Mouse (Mus musculus) cerebellum, adult 2 months (tissue): Measurements from ENCODE around the gene Fut11. TPM values are rescaled to one million over a fixed set of nuclear protein-coding genes. Genes with fewer than 3 reads are reported as not detected.
A peak's percentile ranks its signal among the peaks of the same experiment; 100 is the strongest.

ENCODE experiments used
- DNase-seq, 2 experiments: peaks; one replicate each; pipeline ENCODE4 v3.0.0; 2021
- H3K27ac ChIP-seq: fragments of 200-500 bp; 2 replicates; pipeline ENCODE4 v1.5.1; 2012; ENCODE audit warnings: low read length, control low read depth, inconsistent platforms; ENCODE audit not compliant: insufficient read depth
- H3K27me3 ChIP-seq: fragments of 200-500 bp; 2 replicates; pipeline ENCODE4 v1.6.1; 2012; ENCODE audit warnings: inconsistent platforms, mild to moderate bottlenecking, low read length, moderate library complexity; ENCODE audit not compliant: control insufficient read depth, insufficient read depth
- H3K4me1 ChIP-seq: fragments of 200-500 bp; 2 replicates; pipeline ENCODE4 v1.6.1; 2011; ENCODE audit warnings: low read length; ENCODE audit not compliant: control insufficient read depth, insufficient read depth
- H3K4me3 ChIP-seq: fragments of 200-500 bp; replicated peaks from 2 replicates; pipeline ENCODE3; 2011; ENCODE audit warnings: mild to moderate bottlenecking, low read depth, low read length, control low read depth; ENCODE audit not compliant: insufficient read depth
- CTCF ChIP-seq: fragments of 200-500 bp; IDR thresholded peaks from 2 replicates; pipeline ENCODE4 v1.5.1; 2011; ENCODE audit warnings: low read depth, mild to moderate bottlenecking, control low read depth, low read length, moderate library complexity, borderline replicate concordance; ENCODE audit not compliant: insufficient read depth
- POLR2A ChIP-seq: fragments of 200-500 bp; IDR thresholded peaks from 2 replicates; pipeline ENCODE4 v1.6.1; 2011; ENCODE audit warnings: low read length, control low read depth, borderline replicate concordance; ENCODE audit not compliant: insufficient read depth
- WGBS: fragments of 180-500 bp; shearing (Covaris S2); methylation state at CpG from one replicate; pipeline ENCODE4 v1.1.7; 2018; 5-methylcytosine and 5-hydroxymethylcytosine counted together
- polyA plus RNA-seq: library from polyadenylated mRNA; depleted of rRNA; stranded (reverse); fragments of >200 nt; gene quantifications from 2 replicates; pipeline ENCODE4 v1.2.3, GENCODE M21; 2012

Fut11 gene
- polyA plus RNA-seq, 1 experiment: 15.9 TPM

DNA sequence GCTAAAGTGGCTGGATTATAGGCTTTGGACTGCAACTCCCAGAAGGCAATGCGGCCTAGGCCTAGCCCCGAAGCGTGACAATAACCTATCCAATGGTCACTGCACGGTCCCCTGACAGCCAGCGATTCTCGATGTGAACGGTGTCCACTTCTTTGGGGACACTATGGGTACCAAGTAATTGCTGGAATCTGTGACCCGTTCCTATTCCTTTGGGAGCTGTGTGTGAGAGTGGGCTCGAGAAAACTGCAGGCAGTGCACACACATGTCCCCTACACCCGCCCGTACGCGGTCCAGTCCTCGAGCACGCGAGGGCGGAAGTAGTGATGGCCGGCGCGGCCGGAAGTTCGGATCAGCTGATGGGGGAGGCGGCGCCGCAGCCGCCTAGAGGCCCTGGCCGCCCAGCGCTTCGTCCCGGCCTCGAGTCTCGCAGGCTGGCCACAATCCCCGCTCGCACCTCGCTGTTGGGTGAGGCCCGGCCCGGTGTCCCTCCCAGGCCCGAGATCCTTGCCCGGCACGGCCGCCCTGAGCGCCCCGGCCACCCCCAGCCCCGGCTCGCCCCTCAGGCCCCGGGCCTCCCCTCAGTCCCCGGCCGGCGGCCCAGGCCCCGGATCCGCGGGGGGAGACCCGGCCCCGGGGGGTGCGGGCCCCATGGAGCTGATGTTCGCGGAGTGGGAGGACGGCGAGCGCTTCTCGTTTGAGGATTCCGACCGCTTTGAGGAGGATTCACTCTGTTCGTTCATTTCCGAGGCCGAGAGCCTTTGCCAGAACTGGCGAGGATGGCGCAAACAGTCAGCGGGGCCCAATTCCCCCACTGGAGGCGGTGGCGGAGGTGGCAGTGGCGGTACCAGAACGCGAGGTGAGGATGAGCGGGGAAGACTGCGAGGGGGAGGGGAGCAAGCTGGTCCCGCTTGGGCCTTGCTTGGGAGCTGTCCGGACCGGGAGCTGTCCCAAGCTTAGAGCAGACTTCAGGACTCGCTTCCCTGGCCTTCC is 12.7 kb downstream of the Fut11 start, which contains the start of gene Zswim8:
TSS of gene Zswim8 (plus strand) at position 352 of the 990 bp plus-strand sequence.
- peak within 1 kb of the TSS; percentile 71 for H3K4me3 ChIP-seq
- WGBS: 1% methylated on average over 80 of the region's 80 CpGs
- DNase-seq: peak; percentile 93 to 94
- H3K27me3 ChIP-seq: no peaks in the 10 kb centered on the region
- TF ChIP-seq CTCF (no peak), POLR2A (peak; percentile 83)
- H3K4me1 ChIP-seq: peaks cover 4% of the 10 kb centered on the region; the same call in 1 of the 2 replicates
- H3K27ac ChIP-seq: peak within 1 kb of the TSS; percentile 64; the same call in 1 of the 2 replicates

DNA sequence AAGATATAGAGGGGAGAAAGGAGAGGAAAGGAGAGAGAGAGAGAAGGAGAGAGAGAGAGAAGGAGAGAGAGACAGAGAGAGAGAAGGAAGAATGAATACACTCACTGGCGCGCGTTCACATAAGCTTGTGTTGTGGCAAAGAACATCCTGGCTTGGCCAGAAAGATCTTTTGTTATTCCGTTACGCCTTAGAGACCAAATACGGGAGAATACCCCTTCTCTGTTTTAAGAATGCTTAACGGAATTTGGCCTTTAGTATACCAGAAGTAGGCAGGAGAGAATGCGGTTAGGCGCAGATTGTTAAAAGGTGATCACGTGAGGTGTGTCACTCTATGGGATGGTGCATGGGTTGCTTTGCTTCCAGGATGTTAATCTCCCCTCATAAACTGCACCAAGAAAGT is 13.5 kb downstream of the Fut11 start:
- DNase-seq: no peak
- WGBS: 1% methylated on average over 10 of the region's 10 CpGs
- Histone ChIP-seq H3K4me1 (peaks cover 4% of the 10 kb centered on the region; the same call in 1 of the 2 replicates), H3K4me3 (peak overlapping the region; percentile 71), H3K27me3 (no peaks in the 10 kb centered on the region), H3K27ac (no peak overlapping the region)
- TF ChIP-seq CTCF (no peak), POLR2A (no peak)

DNA sequence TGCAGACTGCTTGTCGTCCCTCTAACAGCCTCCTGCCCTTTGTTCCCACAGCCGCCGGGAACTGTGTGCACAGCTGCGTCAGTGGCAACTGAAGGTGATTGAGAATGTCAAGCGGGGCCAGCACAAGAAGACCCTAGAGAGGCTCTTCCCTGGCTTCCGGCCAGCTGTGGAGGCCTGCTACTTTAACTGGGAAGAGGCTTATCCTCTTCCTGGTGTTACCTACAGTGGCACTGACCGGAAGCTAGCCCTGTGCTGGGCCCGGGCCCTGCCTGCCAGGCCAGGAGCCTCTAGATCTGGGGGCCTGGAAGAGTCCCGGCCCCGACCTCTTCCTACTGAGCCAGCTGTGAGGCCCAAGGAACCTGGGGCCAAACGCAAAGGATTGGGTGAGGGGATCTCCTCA is 19.1 kb downstream of the Fut11 start:
- TF ChIP-seq CTCF (no peak), POLR2A (no peak)
- Histone ChIP-seq H3K4me3 (no peak overlapping the region), H3K27ac (no peak overlapping the region), H3K4me1 (no peaks in the 10 kb centered on the region; the same call in 1 of the 2 replicates), H3K27me3 (no peaks in the 10 kb centered on the region)
- no peak for DNase-seq
- WGBS: 65% methylated on average over 11 of the region's 11 CpGs

DNA sequence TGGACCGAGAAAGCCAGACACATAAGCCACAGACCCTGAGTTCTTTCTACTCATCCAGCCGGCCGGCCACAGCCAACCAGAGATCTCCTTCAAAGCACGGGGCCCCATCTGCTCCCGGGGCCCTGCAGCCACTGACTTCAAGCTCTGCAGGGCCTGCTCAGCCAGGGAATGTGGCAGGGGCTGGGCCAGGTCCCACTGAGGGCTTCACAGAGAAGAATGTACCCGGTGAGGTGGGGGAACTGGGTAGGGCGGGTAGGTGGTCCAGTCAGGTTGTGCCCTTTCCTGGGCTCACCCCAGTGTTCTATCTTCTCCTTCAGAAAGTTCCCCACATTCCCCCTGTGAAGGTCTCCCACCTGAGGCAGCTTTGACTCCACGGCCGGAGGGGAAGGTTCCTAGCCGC is 23.7 kb downstream of the Fut11 start:
- no peak for DNase-seq
- WGBS: 92% methylated on average over 10 of the region's 10 CpGs
- H3K4me3 ChIP-seq: no peak overlapping the region
- no peaks in the 10 kb centered on the region for H3K4me1 ChIP-seq
- no peak for TF ChIP-seq POLR2A
- no peak for TF ChIP-seq CTCF
- no peaks in the 10 kb centered on the region for H3K27me3 ChIP-seq
- H3K27ac ChIP-seq: no peak overlapping the region

GRCm38 (mm10) chr14:20719767-20720166 is 25.0 kb downstream of the Fut11 start:
- 80% methylated on average over 12 of the region's 12 CpGs for WGBS
- TF ChIP-seq CTCF (no peak), POLR2A (no peak)
- no peak for DNase-seq
- Histone ChIP-seq H3K27me3 (no peaks in the 10 kb centered on the region), H3K4me1 (no peaks in the 10 kb centered on the region), H3K4me3 (no peak overlapping the region), H3K27ac (no peak overlapping the region)

DNA sequence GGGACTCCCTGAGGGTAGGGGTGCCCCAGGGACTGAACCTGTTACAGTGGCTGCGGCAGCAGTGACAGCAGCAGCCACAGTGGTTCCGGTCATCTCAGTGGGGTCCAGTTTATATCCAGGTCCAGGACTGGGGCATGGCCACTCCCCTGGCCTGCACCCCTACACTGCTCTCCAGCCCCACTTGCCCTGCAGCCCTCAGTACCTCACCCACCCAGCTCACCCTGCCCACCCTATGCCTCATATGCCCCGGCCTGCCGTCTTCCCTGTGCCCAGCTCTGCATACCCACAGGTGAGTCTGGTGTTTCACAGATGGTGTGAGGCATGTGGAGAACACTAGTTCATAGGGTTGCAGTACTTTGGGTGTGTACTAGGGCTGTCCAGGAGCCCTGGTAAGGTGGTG is 26.6 kb downstream of the Fut11 start:
- Histone ChIP-seq H3K27me3 (no peaks in the 10 kb centered on the region), H3K27ac (no peak overlapping the region), H3K4me1 (no peaks in the 10 kb centered on the region), H3K4me3 (no peak overlapping the region)
- TF ChIP-seq POLR2A (no peak), CTCF (no peak)
- 71% methylated on average over 4 of the region's 4 CpGs for WGBS
- no peak for DNase-seq

DNA sequence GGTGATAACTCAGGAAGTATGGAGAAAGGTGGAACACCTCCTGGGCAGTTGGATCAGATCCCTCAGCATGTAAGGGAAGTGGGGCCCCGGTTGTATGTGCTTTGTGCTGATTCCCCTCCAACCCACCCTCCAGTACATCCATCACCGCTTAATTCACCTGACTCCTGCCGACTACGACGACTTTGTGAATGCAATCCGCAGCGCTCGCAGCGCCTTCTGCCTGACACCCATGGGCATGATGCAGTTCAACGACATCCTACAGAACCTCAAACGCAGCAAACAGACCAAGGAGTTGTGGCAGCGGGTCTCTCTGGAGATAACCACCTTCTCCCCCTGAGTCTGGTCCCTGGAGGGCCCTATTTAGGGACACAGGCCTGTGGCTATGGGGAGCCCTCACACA is 28.2 kb downstream of the Fut11 start:
- no peak for TF ChIP-seq POLR2A
- TF ChIP-seq CTCF: no peak
- WGBS: 86% methylated on average over 12 of the region's 12 CpGs
- H3K4me1 ChIP-seq: no peaks in the 10 kb centered on the region
- no peaks in the 10 kb centered on the region for H3K27me3 ChIP-seq
- H3K4me3 ChIP-seq: no peak overlapping the region
- no peak overlapping the region for H3K27ac ChIP-seq
- no peak for DNase-seq

DNA sequence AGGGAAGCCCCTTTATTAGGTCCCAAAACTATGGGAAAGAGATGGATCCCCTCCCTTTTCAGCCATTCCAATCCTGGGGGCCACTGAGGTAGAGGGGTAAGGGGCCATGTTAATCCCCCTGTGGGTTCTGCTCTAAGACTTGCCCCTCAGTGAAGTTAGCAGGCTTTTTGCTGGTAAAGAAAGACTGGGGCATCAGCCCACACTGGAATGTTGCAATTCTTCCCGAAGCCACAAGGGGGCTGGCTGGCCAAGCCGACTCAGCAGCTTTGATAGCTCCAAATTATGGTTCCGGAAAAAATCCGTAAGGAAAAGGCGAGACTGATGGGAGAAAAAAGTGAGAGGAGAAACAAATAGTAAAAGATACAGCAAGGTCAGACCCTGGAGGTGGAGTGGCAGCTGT is 29.3 kb downstream of the Fut11 start:
- 2% methylated on average over 5 of the region's 5 CpGs for WGBS
- TF ChIP-seq POLR2A (no peak), CTCF (peak; percentile 76)
- Histone ChIP-seq H3K27me3 (no peaks in the 10 kb centered on the region), H3K4me3 (no peak overlapping the region), H3K4me1 (no peaks in the 10 kb centered on the region), H3K27ac (no peak overlapping the region)
- peak; percentile 67 to 74 for DNase-seq
